Mouse (Mus musculus): ENCODE data around the gene H2-Ab1.
A peak's percentile ranks its signal among the peaks of the same experiment; 100 is the strongest.
"Not testable (repeated sequence)": the region's sequence is repeated elsewhere in the genome, so short reads cannot be mapped to it uniquely, and the experiment has no call there.

Gene H2-Ab1

DNA sequence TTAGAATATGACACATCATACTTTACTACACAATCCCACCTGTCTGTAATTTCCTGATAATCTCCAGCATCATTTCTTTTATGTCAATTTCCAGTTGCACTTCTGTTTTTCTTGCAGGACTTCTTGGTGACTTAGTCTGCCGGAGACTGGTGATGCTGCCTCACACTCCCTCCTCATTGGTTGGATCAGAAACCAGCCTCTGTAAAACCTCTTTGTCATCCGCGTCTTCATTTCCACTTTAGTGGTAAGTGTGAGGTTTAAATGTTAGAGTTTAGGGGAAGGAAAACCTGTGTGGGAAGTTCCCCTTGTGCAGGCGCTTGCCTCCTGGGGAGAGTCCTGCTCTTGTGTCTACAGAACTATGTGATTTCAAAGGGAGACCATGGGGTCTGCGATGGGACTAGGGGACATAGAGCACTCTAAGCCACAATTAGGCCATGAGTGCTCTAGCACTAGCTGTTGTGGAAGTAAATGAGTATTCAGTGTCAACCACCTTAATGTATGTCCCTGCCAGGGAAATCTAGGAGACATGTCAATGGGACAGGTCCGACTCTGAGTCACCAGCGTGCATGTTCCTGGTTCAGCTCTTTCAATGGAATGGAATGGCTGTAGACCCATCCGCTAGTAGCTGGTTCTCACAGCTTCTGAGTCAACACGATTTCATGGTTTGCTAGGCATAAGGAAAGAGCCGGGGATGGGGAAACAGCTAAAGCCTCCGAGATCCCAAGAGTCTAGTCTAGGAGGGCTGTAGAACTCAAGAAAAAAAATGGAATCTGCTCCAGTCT is at the start of gene H2-Ab1:
H2-Ab1 (plus strand) TSS at position 96 of the 782 bp plus-strand sequence.
- peak; percentile 74 for DNase-seq

DNA sequence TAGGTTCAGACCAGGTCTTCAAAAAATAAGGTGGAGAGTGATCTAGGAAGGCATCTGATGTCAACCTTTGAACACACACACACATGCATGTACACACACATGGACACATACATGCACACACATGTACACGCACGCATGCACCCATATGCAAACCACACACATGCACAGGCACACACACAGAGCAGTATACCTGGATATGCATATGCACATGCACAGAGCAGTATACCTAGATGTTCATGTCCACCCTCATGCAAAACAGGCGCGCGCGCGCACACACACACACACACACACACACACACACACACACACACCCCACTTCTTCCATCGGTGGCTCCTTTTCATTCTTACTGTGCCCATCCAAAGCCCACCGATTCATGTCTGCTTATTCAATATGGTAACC is 49.6 kb upstream of the H2-Ab1 start:
- DNase-seq = no peak

DNA sequence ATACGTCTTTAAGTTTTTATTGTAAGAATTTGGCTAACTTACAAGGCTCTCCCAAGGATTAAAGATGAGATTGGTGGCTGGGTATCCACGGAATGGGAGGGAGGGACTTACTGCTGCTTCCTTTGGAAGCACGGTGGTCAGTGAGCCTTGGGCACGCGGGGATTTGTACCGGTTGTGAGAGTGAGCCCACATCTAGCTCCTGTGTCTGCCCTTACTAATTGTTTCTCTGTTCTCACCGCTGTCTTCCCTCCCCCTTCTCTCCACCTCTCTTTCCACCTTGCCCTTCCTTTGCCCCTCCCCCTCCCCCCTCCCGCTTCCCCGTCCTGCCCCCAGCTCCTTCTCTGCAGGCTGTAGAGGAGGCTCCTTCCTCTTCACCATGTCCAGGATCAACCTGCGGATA is 49.1 kb upstream of the H2-Ab1 start:
- no peak for DNase-seq

- DNase-seq = no peak
These were observed 47.8 kb upstream of the H2-Ab1 start for GRCm38 (mm10) chr17:34209680-34210079.

DNA sequence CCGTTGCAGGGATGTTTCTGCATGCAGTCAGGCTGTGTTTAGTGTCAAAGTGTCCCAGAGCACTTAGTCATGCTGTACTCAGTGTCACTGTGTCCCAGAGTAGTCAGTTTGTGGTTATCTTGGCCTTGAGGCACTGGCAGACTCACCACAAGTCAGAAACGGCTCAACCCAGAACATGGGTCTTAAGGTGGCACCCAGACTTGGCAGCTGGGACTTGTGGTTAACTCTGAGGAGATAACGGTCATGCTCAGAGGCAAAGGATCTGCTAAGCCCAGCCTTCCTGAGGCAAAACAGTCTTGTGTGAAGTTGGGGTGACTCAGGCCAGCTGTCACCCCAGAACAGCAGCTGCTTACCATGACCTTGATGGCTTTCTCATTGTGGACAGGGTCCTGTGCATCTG is 46.9 kb upstream of the H2-Ab1 start:
- no peak for DNase-seq

GRCm38 (mm10) chr17:34211746-34212365 is 45.6 kb upstream of the H2-Ab1 start:
- no peak for DNase-seq

DNA sequence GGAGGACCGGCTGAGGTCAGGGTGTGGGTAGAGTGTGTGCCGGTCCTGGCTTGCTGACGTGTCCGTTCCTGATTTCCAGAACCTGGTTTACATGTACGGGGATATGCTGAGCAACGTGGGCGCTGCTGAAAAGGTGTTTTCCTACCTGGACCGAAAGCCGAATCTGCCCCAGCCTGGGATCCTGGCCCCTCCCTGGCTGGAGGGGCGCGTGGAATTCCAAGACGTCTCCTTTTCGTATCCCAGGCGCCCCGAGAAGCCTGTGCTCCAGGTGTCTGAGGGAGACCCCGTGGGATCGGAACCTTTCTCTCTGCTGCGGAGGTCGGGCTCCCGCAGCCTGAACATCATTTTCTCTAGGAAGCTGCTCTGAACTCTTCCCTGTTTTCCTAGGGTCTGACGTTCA is 43.6 kb upstream of the H2-Ab1 start:
- DNase-seq = no peak

DNA sequence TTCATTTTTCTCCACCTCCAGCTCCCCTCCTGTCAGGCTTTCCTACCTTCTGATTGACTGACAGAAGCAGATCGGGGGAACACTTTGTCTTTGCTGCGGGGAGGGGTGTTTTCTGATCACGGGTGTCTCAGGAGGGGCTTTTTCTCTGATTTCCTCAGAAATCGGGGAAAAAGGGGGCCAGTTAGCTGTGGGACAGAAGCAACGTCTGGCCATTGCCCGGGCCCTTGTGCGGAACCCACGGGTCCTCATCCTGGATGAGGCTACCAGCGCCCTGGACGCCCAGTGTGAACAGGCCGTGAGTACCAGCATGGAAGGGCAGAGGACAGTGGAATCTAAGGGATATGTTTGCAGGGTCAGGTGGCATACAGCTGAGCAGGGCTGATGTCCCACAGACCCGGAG is 42.3 kb upstream of the H2-Ab1 start:
- DNase-seq = no peak

GRCm38 (mm10) chr17:34217216-34217928 is 40.1 kb upstream of the H2-Ab1 start:
- DNase-seq = no peak

- no peak for DNase-seq
These were observed 39.5 kb upstream of the H2-Ab1 start for GRCm38 (mm10) chr17:34217986-34218385.

- peak; percentile 41 for DNase-seq
These were observed 38.8 kb upstream of the H2-Ab1 start for GRCm38 (mm10) chr17:34218675-34219074.

- not testable (repeated sequence) for DNase-seq
These were observed 38.4 kb upstream of the H2-Ab1 start for GRCm38 (mm10) chr17:34219096-34219495.

DNA sequence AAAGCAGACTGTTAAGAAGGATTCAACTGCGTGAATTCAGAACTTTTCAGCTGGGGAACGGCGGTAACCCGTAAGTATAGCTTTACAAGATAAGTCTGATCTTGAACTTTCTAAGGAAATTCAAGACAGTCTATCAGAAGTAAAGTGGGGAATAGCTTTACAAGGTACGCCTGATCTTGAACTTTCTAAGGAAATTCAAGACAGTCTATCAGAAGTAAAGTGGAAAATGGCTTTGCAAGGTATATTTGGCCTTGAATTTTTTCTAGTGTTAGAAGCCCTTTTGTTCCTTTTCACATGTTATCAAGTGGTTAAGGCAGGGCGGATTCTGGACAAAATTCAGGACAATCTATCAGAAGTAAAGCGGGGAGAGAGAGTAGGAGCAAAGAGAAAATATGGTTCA is 37.7 kb upstream of the H2-Ab1 start:
- not testable (repeated sequence) for DNase-seq

DNA sequence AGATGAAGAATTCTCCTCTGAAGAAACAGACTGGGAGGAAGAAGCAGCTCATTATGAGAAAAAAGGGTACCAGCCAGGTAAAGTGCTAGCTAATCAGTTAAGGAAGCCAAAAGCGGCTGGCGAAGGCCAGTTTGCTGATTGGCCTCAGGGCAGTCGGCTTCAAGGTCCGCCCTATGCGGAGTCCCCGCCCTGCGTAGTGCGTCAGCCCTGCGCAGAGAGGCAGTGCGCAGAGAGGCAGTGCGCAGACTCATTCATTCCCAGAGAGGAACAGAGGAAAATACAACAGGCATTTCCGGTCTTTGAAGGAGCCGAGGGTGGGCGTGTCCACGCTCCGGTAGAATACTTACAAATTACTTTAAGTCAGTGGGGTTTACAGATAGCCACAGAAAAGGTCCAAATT is 37.1 kb upstream of the H2-Ab1 start:
- DNase-seq = not testable (repeated sequence)

DNA sequence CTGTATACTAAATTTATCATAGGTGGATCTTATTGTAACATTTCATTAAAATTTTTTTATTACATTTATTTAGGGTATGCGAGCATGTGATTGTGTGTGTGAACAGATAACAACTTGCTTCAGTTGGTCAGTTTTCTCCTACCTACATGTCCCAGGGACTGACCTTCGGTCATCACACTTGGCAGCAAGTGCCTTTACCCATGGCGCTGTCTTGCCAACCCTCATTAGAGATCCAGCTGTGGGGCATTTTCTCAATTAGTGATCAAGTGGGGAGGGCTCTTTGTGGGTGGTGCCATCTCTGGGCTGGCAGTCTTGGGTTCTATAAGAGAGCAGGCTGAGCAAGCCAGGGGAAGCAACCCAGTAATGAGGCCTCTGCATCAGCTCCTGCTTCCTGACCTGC is 32.7 kb upstream of the H2-Ab1 start:
- DNase-seq = no peak

- DNase-seq = no peak
These were observed 32.1 kb upstream of the H2-Ab1 start for GRCm38 (mm10) chr17:34225426-34225825.

- DNase-seq = not testable (repeated sequence)
These were observed 31.6 kb upstream of the H2-Ab1 start for GRCm38 (mm10) chr17:34225911-34226310.

GRCm38 (mm10) chr17:34230971-34231370 is 26.5 kb upstream of the H2-Ab1 start:
- not testable (repeated sequence) for DNase-seq

GRCm38 (mm10) chr17:34232021-34232420 is 25.5 kb upstream of the H2-Ab1 start:
- DNase-seq = not testable (repeated sequence)

- peak; percentile 61 for DNase-seq
These were observed 22.6 kb upstream of the H2-Ab1 start for GRCm38 (mm10) chr17:34234926-34235325.

DNA sequence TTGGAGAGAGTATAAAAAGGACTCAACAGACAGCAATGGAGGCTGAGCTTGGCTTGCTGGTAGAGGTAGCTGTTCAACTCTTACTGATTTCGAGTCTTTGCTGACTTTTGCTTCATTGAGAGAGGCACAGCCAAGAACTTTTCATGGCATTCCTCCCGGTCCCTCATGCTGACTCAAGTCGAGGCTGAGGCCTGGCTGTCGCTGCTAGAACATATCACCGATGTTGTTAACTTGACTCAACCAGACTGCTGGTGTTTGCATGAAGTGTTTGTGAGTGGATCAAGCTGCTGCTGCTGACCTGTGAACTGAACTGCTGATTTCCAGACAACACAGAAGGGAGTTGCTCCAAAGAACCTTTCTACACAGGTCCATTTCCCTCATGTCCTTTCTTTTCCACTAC is 20.8 kb upstream of the H2-Ab1 start:
- no peak for DNase-seq

GRCm38 (mm10) chr17:34237741-34238140 is 19.7 kb upstream of the H2-Ab1 start:
- DNase-seq = no peak

GRCm38 (mm10) chr17:34238706-34239105 is 18.8 kb upstream of the H2-Ab1 start, which contains the start of gene H2-Ob:
H2-Ob (plus strand) TSS chr17:34238903.
- DNase-seq = peak; percentile 26

DNA sequence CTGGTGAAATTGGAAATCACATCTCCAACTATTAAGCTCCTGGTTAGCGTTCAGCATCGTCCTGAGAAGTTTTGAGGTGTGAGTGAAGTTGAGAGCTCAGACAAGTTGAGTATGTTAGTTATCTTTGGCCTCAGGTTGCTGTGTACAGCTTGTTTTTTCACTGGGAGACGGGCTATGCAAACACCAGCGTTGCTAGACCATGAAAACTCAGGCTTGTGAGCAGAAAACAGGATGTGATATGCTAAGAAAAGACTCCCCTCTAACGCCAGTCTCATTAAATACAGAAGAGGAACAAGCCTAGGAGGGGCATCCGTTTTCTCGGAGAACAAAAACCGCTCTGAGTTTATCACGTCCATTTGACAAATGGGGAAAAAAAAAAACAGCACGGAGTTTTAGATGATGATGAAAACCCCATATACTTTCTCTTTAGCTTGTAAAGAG is 17.9 kb upstream of the H2-Ab1 start:
- DNase-seq = no peak
